Mouse (Mus musculus): ENCODE measurements around the gene Pgpep1l. TPM values are rescaled to one million over a fixed set of nuclear protein-coding genes. Genes with fewer than 3 reads are reported as not detected.

Pgpep1l gene
- polyA plus RNA-seq, 1 experiment from 2014 or later, result not detected

- H3K27ac ChIP-seq, result no peak overlapping the region
- ATAC-seq (ENCODE audit: low FRiP score, low read depth), result no peak
- 93% methylated on average over 3 of the region's 3 CpGs for WGBS
- H3K9ac ChIP-seq, result no peak overlapping the region
- H3K4me3 ChIP-seq, result no peak overlapping the region
- no peak overlapping the region for H3K4me2 ChIP-seq (replicated peaks)
- no peaks in the 10 kb centered on the region; the same call in 1 of the 2 replicates for H3K36me3 ChIP-seq
- peaks cover 7% of the 10 kb centered on the region for H3K4me1 ChIP-seq
- H3K27me3 ChIP-seq, result no peaks in the 10 kb centered on the region
- H3K9me3 ChIP-seq, result peaks cover 4% of the 10 kb centered on the region; the same call in 1 of the 2 replicates
These were observed 13.1 kb downstream of the Pgpep1l start for GRCm38 (mm10) chr7:68250902-68251301.

GRCm38 (mm10) chr7:68250411-68250810 lies 13.6 kb downstream of the Pgpep1l start:
- peaks cover 12% of the 10 kb centered on the region for H3K4me1 ChIP-seq
- no peak overlapping the region for H3K4me2 ChIP-seq (replicated peaks)
- H3K27me3 ChIP-seq, result no peaks in the 10 kb centered on the region
- H3K4me3 ChIP-seq, result no peak overlapping the region
- no peak overlapping the region for H3K9ac ChIP-seq
- peaks cover 4% of the 10 kb centered on the region; the same call in 1 of the 2 replicates for H3K9me3 ChIP-seq
- no peak for ATAC-seq (ENCODE audit: low FRiP score, low read depth)
- H3K27ac ChIP-seq, result no peak overlapping the region
- 87% methylated on average over 1 of the region's 1 CpGs for WGBS
- H3K36me3 ChIP-seq, result no peaks in the 10 kb centered on the region; the same call in 1 of the 2 replicates

GRCm38 (mm10) chr7:68246249-68246648 lies 17.8 kb downstream of the Pgpep1l start:
- 40% methylated on average over 8 of the region's 8 CpGs for WGBS
- Histone ChIP-seq H3K4me2 (replicated peaks) (no peak overlapping the region), H3K9ac (no peak overlapping the region), H3K4me1 (peaks cover 12% of the 10 kb centered on the region), H3K27ac (no peak overlapping the region), H3K27me3 (no peaks in the 10 kb centered on the region), H3K4me3 (no peak overlapping the region), H3K9me3 (peaks cover 4% of the 10 kb centered on the region; the same call in 1 of the 2 replicates), H3K36me3 (no peaks in the 10 kb centered on the region; the same call in 1 of the 2 replicates)
- no peak for ATAC-seq (ENCODE audit: low FRiP score, low read depth)

- H3K27ac ChIP-seq, result no peak overlapping the region
- no peaks in the 10 kb centered on the region for H3K27me3 ChIP-seq
- WGBS, result 29% methylated on average over 4 of the region's 4 CpGs
- H3K4me3 ChIP-seq, result no peak overlapping the region
- ATAC-seq (ENCODE audit: low FRiP score, low read depth), result no peak
- peaks cover 12% of the 10 kb centered on the region for H3K4me1 ChIP-seq
- no peak overlapping the region for H3K9ac ChIP-seq
- peaks cover 4% of the 10 kb centered on the region; the same call in 1 of the 2 replicates for H3K9me3 ChIP-seq
- no peak overlapping the region for H3K4me2 ChIP-seq (replicated peaks)
- no peaks in the 10 kb centered on the region; the same call in 1 of the 2 replicates for H3K36me3 ChIP-seq
These were observed 18.4 kb downstream of the Pgpep1l start for GRCm38 (mm10) chr7:68245681-68246080.

GRCm38 (mm10) chr7:68241205-68241604 lies 22.8 kb downstream of the Pgpep1l start:
- Histone ChIP-seq H3K9me3 (no peaks in the 10 kb centered on the region), H3K4me1 (peaks cover 18% of the 10 kb centered on the region), H3K4me3 (no peak overlapping the region), H3K36me3 (no peaks in the 10 kb centered on the region), H3K27ac (no peak overlapping the region), H3K27me3 (no peaks in the 10 kb centered on the region), H3K9ac (no peak overlapping the region), H3K4me2 (replicated peaks) (no peak overlapping the region)
- WGBS, result 92% methylated on average over 9 of the region's 9 CpGs
- ATAC-seq (ENCODE audit: low FRiP score, low read depth), result no peak

GRCm38 (mm10) chr7:68239220-68239827 lies 24.7 kb downstream of the Pgpep1l start:
- 58% methylated on average over 11 of the region's 11 CpGs for WGBS
- no peak overlapping the region for H3K9ac ChIP-seq
- H3K4me2 ChIP-seq (replicated peaks), result no peak overlapping the region
- H3K9me3 ChIP-seq, result no peaks in the 10 kb centered on the region
- no peaks in the 10 kb centered on the region for H3K36me3 ChIP-seq
- peaks cover 10% of the 10 kb centered on the region for H3K4me1 ChIP-seq
- no peaks in the 10 kb centered on the region for H3K27me3 ChIP-seq
- H3K27ac ChIP-seq, result no peak overlapping the region
- no peak for ATAC-seq (ENCODE audit: low FRiP score, low read depth)
- no peak overlapping the region for H3K4me3 ChIP-seq

- ATAC-seq (ENCODE audit: low FRiP score, low read depth), result no peak
- no peaks in the 10 kb centered on the region for H3K27me3 ChIP-seq
- WGBS, result 72% methylated on average over 8 of the region's 8 CpGs
- H3K4me3 ChIP-seq, result no peak overlapping the region
- H3K9me3 ChIP-seq, result no peaks in the 10 kb centered on the region
- no peak overlapping the region for H3K27ac ChIP-seq
- H3K4me1 ChIP-seq, result peaks cover 27% of the 10 kb centered on the region
- H3K36me3 ChIP-seq, result no peaks in the 10 kb centered on the region
- H3K4me2 ChIP-seq (replicated peaks), result no peak overlapping the region
- H3K9ac ChIP-seq, result no peak overlapping the region
These were observed 27.2 kb downstream of the Pgpep1l start for GRCm38 (mm10) chr7:68236817-68237216.

- 31% methylated on average over 13 of the region's 13 CpGs for WGBS
- Histone ChIP-seq H3K9me3 (no peaks in the 10 kb centered on the region), H3K36me3 (peaks cover 28% of the 10 kb centered on the region), H3K4me1 (peaks cover 22% of the 10 kb centered on the region), H3K27ac (peak overlapping the region; percentile 52), H3K9ac (no peak overlapping the region), H3K4me2 (replicated peaks) (0 out of 2 replicates have a peak overlapping the region, but pooled peaks have one; percentile 21), H3K27me3 (no peaks in the 10 kb centered on the region), H3K4me3 (no peak overlapping the region)
- 0 out of 2 replicates have a peak, but pooled peaks have one; percentile 25 for ATAC-seq (ENCODE audit: low FRiP score, low read depth)
These were observed 30.3 kb downstream of the Pgpep1l start for GRCm38 (mm10) chr7:68233619-68234223.

GRCm38 (mm10) chr7:68232521-68232920 lies 31.5 kb downstream of the Pgpep1l start:
- Histone ChIP-seq H3K36me3 (peaks cover 39% of the 10 kb centered on the region), H3K4me3 (no peak overlapping the region), H3K9ac (no peak overlapping the region), H3K27me3 (no peaks in the 10 kb centered on the region), H3K27ac (no peak overlapping the region), H3K4me1 (peaks cover 33% of the 10 kb centered on the region), H3K4me2 (replicated peaks) (no peak overlapping the region), H3K9me3 (no peaks in the 10 kb centered on the region)
- 83% methylated on average over 5 of the region's 5 CpGs for WGBS
- ATAC-seq (ENCODE audit: low FRiP score, low read depth), result no peak

- H3K9ac ChIP-seq, result no peak overlapping the region
- 91% methylated on average over 9 of the region's 9 CpGs for WGBS
- H3K4me3 ChIP-seq, result no peak overlapping the region
- H3K4me1 ChIP-seq, result peaks cover 29% of the 10 kb centered on the region
- ATAC-seq (ENCODE audit: low FRiP score, low read depth), result no peak
- H3K27me3 ChIP-seq, result no peaks in the 10 kb centered on the region
- H3K36me3 ChIP-seq, result peaks cover 53% of the 10 kb centered on the region
- no peak overlapping the region for H3K27ac ChIP-seq
- H3K9me3 ChIP-seq, result no peaks in the 10 kb centered on the region
- no peak overlapping the region for H3K4me2 ChIP-seq (replicated peaks)
These were observed 33.2 kb downstream of the Pgpep1l start for GRCm38 (mm10) chr7:68230831-68231230.

GRCm38 (mm10) chr7:68228491-68228890 lies 35.5 kb downstream of the Pgpep1l start:
- ATAC-seq (ENCODE audit: low FRiP score, low read depth), result no peak
- no peak overlapping the region for H3K4me3 ChIP-seq
- H3K4me1 ChIP-seq, result peaks cover 32% of the 10 kb centered on the region
- 28% methylated on average over 6 of the region's 6 CpGs for WGBS
- H3K4me2 ChIP-seq (replicated peaks), result no peak overlapping the region
- H3K36me3 ChIP-seq, result peaks cover 73% of the 10 kb centered on the region
- no peak overlapping the region for H3K9ac ChIP-seq
- no peaks in the 10 kb centered on the region for H3K27me3 ChIP-seq
- no peaks in the 10 kb centered on the region for H3K9me3 ChIP-seq
- H3K27ac ChIP-seq, result no peak overlapping the region; the same call in 1 of the 2 replicates

- no peak for ATAC-seq (ENCODE audit: low FRiP score, low read depth)
- Histone ChIP-seq H3K27me3 (no peaks in the 10 kb centered on the region), H3K4me3 (no peak overlapping the region), H3K36me3 (peaks cover 76% of the 10 kb centered on the region), H3K9me3 (no peaks in the 10 kb centered on the region), H3K4me2 (replicated peaks) (no peak overlapping the region), H3K9ac (no peak overlapping the region), H3K27ac (no peak overlapping the region), H3K4me1 (peaks cover 35% of the 10 kb centered on the region)
- WGBS, result 77% methylated on average over 4 of the region's 4 CpGs
These were observed 36.4 kb downstream of the Pgpep1l start for GRCm38 (mm10) chr7:68227621-68228020.
